Mouse (Mus musculus) liver, embryonic 14.5 days (tissue): ENCODE measurements around the gene Il12b. TPM values are rescaled to one million over a fixed set of nuclear protein-coding genes. Genes with fewer than 3 reads are reported as not detected.

Experiments
- ATAC-seq: fragments of 200-750 bp; cut with Nextera tagmentation; 2 replicates; pipeline ENCODE4 v1.8.0; 2017; ENCODE audit warnings: moderate number of reproducible peaks, mild to moderate bottlenecking, moderate library complexity; ENCODE audit not compliant: insufficient read depth
- DNase-seq, 3 experiments: peaks; one replicate each; pipeline ENCODE4 v3.0.0-alpha.2; 2012 to 2013; ENCODE audit warnings: low read depth in 3 of 3, low spot score in 3 of 3
- H3K27ac ChIP-seq: fragments of 300-500 bp; sonication (generic); 2 replicates; pipeline ENCODE4 v1.5.1; 2014; ENCODE audit warnings: moderate library complexity, mild to moderate bottlenecking, control low read depth, inconsistent platforms
- H3K27me3 ChIP-seq: fragments of 300-500 bp; sonication (generic); 2 replicates; pipeline ENCODE4 v1.6.1; 2014; ENCODE audit warnings: mild to moderate bottlenecking, low read length, moderate library complexity; ENCODE audit not compliant: control insufficient read depth, insufficient read depth
- H3K36me3 ChIP-seq: fragments of 300-500 bp; sonication (generic); replicated peaks from 2 replicates; pipeline ENCODE4 v1.6.1; 2014; ENCODE audit warnings: low read depth; ENCODE audit not compliant: control insufficient read depth, insufficient read depth
- H3K4me1 ChIP-seq, 2 experiments: fragments of 200-500 bp in 1 of 2; fragments of 300-500 bp in 1 of 2; sonication (generic) in 1 of 2; replicated peaks; 2 replicates each; pipeline ENCODE4 v1.6.1; 2012 to 2014; ENCODE audit warnings: antibody characterized with exemption in 1 of 2, inconsistent platforms in 1 of 2, low read length in 1 of 2; ENCODE audit not compliant: control insufficient read depth in 2 of 2, insufficient read depth in 2 of 2
- H3K4me2 ChIP-seq: fragments of 300-500 bp; sonication (generic); 2 replicates; pipeline ENCODE4 v1.6.1; 2014; ENCODE audit warnings: low read depth, mild to moderate bottlenecking, control low read depth, moderate library complexity
- H3K4me3 ChIP-seq, 2 experiments: fragments of 200-500 bp in 1 of 2; fragments of 300-500 bp in 1 of 2; sonication (generic) in 1 of 2; 2 replicates each; pipeline ENCODE4 v1.5.1; 2012 to 2014; ENCODE audit warnings: low read depth in 2 of 2, low read length in 2 of 2, mild to moderate bottlenecking in 2 of 2, control low read depth in 1 of 2, inconsistent platforms in 1 of 2, moderate library complexity in 1 of 2; ENCODE audit not compliant: insufficient read depth in 1 of 2
- H3K9ac ChIP-seq: fragments of 300-500 bp; sonication (generic); replicated peaks from 2 replicates; pipeline ENCODE4 v1.6.1; 2014; ENCODE audit warnings: mild to moderate bottlenecking, control low read depth, moderate library complexity
- H3K9me3 ChIP-seq: fragments of 300-500 bp; sonication (generic); 2 replicates; pipeline ENCODE4 v1.6.1; 2016; ENCODE audit warnings: low read length, mixed read lengths; ENCODE audit not compliant: control insufficient read depth
- CTCF ChIP-seq: IDR thresholded peaks from 2 replicates; pipeline ENCODE4 v1.5.1; 2016; ENCODE audit warnings: antibody characterized with exemption, low read depth, control low read depth
- EP300 ChIP-seq: IDR thresholded peaks from 2 replicates; pipeline ENCODE4 v1.6.1; 2016; ENCODE audit warnings: antibody characterized with exemption, low read depth
- WGBS: fragments of 180-500 bp; shearing (Covaris S2); extraction: QIAGEN DNeasy Blood & Tissue Kit; methylation state at CpG from one replicate; pipeline ENCODE4 v1.1.7; 2014; ENCODE audit not compliant: insufficient replicate concordance; 5-methylcytosine and 5-hydroxymethylcytosine counted together
- polyA plus RNA-seq, 2 experiments: library from polyadenylated mRNA; depleted of rRNA in 1 of 2; stranded (reverse) in 1 of 2; unstranded in 1 of 2; fragments of >200 nt; fragmentation: Nextera tagmentation in 1 of 2; extraction: Ambion mirVana in 1 of 2; gene quantifications; 2 replicates each; pipeline versions ENCODE4 v1.2.1 to v1.2.3; 2012 to 2014

The Il12b gene
- polyA plus RNA-seq, 2 experiments: 0.01 TPM; not detected in 1

GRCm38 (mm10) chr11:44461493-44461892 is 61.6 kb downstream of the Il12b start:
- Histone ChIP-seq H3K4me3 (no peak overlapping the region), H3K27me3 (no peaks in the 10 kb centered on the region), H3K4me2 (no peak overlapping the region), H3K36me3 (peaks cover 24% of the 10 kb centered on the region), H3K27ac (no peak overlapping the region), H3K9ac (no peak overlapping the region), H3K9me3 (no peaks in the 10 kb centered on the region), H3K4me1 (peaks cover 3 to 4% of the 10 kb centered on the region in 2 experiments; a peak in 2 of 4 replicates)
- no peak for ATAC-seq
- TF ChIP-seq CTCF (no peak), EP300 (no peak)
- DNase-seq: no peak
- 74% methylated on average over 6 of the region's 6 CpGs for WGBS

Other genes starting within 250 kb of the Il12b start
- gene Ublcp1, start 70.4 kb downstream of the Il12b start, polyA plus RNA-seq (2012; rRNA removed): 17.2 and 30.4 TPM in 2 replicates
- gene Ublcp1, start 70.4 kb downstream of the Il12b start, polyA plus RNA-seq (2014; fragmentation: Nextera tagmentation; extraction: Ambion mirVana): 46.6 and 49.1 TPM in 2 replicates
- 40.8 and 45.8 TPM in 2 replicates for gene Rnf145, start 118.9 kb downstream of the Il12b start, polyA plus RNA-seq (2012; rRNA removed)
- gene Rnf145, start 118.9 kb downstream of the Il12b start, polyA plus RNA-seq (2014; fragmentation: Nextera tagmentation; extraction: Ambion mirVana): 49.0 and 54.7 TPM in 2 replicates
- gene Ebf1, start 217.3 kb downstream of the Il12b start, polyA plus RNA-seq (2012; rRNA removed): 0.19 and 0.20 TPM in 2 replicates
- 0.27 and 0.34 TPM in 2 replicates for gene Ebf1, start 217.3 kb downstream of the Il12b start, polyA plus RNA-seq (2014; fragmentation: Nextera tagmentation; extraction: Ambion mirVana)